Mouse (Mus musculus) limb, embryonic 14.5 days (tissue): ENCODE data around the gene Fgf22. TPM values are rescaled to one million over a fixed set of nuclear protein-coding genes. Genes with fewer than 3 reads are reported as not detected.

Experiments
- ATAC-seq: fragments of 200-750 bp; cut with Nextera tagmentation; 2 replicates; pipeline ENCODE4 v1.8.0; 2017; ENCODE audit warnings: low read depth, moderate number of reproducible peaks, moderate TSS enrichment; ENCODE audit not compliant: low FRiP score
- DNase-seq: peaks from one replicate; pipeline ENCODE4 v3.0.0-alpha.2; 2015; ENCODE audit warnings: low spot score
- H3K27ac ChIP-seq: fragments of 300-500 bp; sonication (generic); replicated peaks from 2 replicates; pipeline ENCODE4 v1.5.1; 2014; ENCODE audit warnings: low read depth, mild to moderate bottlenecking, low read length, moderate library complexity, mixed read lengths
- H3K27me3 ChIP-seq: fragments of 300-500 bp; sonication (generic); 2 replicates; pipeline ENCODE4 v1.6.1; 2014; ENCODE audit warnings: low read length, mixed read lengths; ENCODE audit not compliant: control insufficient read depth, insufficient read depth
- H3K36me3 ChIP-seq: fragments of 300-500 bp; sonication (generic); 2 replicates; pipeline ENCODE4 v1.6.1; 2014; ENCODE audit warnings: mild to moderate bottlenecking, low read length, moderate library complexity, mixed read lengths; ENCODE audit not compliant: control insufficient read depth, insufficient read depth
- H3K4me1 ChIP-seq: fragments of 300-500 bp; sonication (generic); 2 replicates; pipeline ENCODE4 v1.6.1; 2014; ENCODE audit warnings: antibody characterized with exemption, low read length, mixed read lengths; ENCODE audit not compliant: control insufficient read depth, insufficient read depth
- H3K4me2 ChIP-seq: fragments of 300-500 bp; sonication (generic); replicated peaks from 2 replicates; pipeline ENCODE4 v1.6.1; 2014; ENCODE audit warnings: low read depth, mild to moderate bottlenecking, low read length, moderate library complexity; ENCODE audit not compliant: severe bottlenecking
- H3K4me3 ChIP-seq: fragments of 300-500 bp; sonication (generic); replicated peaks from 2 replicates; pipeline ENCODE4 v1.5.1; 2014; ENCODE audit warnings: low read length
- H3K9ac ChIP-seq: fragments of 300-500 bp; sonication (generic); 2 replicates; pipeline ENCODE4 v1.6.1; 2014; ENCODE audit warnings: mild to moderate bottlenecking, low read depth, low read length, moderate library complexity; ENCODE audit not compliant: severe bottlenecking
- H3K9me3 ChIP-seq: fragments of 300-500 bp; sonication (generic); 2 replicates; pipeline ENCODE4 v1.6.1; 2016; ENCODE audit warnings: low read length; ENCODE audit not compliant: control insufficient read depth
- POLR2A ChIP-seq: fragments of 200-500 bp; IDR thresholded peaks from 2 replicates; pipeline ENCODE4 v1.8.0; 2012; ENCODE audit warnings: inconsistent platforms, mild to moderate bottlenecking, moderate library complexity, borderline replicate concordance; ENCODE audit not compliant: insufficient read depth, insufficient read length; ENCODE audit errors: extremely low read depth
- WGBS: fragments of 180-500 bp; shearing (Covaris S2); extraction: QIAGEN DNeasy Blood & Tissue Kit; methylation state at CpG from one replicate; pipeline ENCODE4 v1.1.7; 2014; 5-methylcytosine and 5-hydroxymethylcytosine counted together
- polyA plus RNA-seq, 2 experiments: library from polyadenylated mRNA; depleted of rRNA in 1 of 2; stranded (reverse) in 1 of 2; unstranded in 1 of 2; fragments of >200 nt; fragmentation: Nextera tagmentation in 1 of 2; extraction: Ambion mirVana in 1 of 2; gene quantifications; 2 replicates each; pipeline versions ENCODE4 v1.2.1 to v1.2.3; 2012 to 2014

Fgf22 gene
- polyA plus RNA-seq, 2 experiments = 0.13 to 0.21 TPM

DNA sequence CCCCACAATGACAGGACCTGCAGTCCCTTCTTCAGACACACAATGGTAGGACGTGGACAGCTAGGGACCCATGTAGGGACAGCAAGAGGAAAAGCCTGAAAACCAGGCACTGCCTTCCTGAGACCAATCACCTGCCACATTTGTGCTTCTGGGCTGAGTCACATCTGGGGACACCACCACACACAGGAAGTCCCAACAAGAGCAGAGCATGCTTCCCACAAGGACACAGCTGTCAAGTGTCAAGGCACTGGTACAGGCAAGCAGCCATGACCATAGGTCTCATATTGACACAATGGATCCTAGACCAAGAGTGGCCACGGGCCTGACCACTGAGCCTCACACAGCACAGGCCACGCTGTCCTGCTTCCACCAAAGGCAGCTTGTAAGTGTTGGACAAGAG is 8.0 kb downstream of the Fgf22 start:
- H3K9ac ChIP-seq = no peak overlapping the region

DNA sequence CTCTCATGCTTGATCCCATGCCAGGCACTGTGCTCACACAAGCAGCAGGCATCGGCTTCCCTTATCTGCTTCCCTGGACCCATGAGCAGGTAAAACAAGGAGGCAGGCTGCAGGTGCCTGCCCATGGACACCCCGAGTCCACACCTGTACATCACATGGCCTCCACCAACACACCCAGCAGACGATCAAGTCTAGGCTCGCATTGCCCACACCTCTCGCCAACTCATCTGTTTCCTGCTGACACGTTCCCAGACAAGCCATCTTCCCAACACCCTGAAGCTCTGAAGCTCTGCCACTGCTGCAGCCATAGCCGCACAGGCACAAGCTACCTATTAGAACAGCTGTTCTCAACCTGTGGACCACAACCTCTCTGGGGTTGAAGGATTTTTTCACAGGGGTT is 9.4 kb downstream of the Fgf22 start:
- no peaks in the 10 kb centered on the region for H3K27me3 ChIP-seq
- no peak overlapping the region for H3K4me2 ChIP-seq
- no peak for TF ChIP-seq POLR2A
- no peak for ATAC-seq
- peaks cover 34% of the 10 kb centered on the region for H3K36me3 ChIP-seq
- H3K9me3 ChIP-seq = no peaks in the 10 kb centered on the region
- no peak overlapping the region for H3K27ac ChIP-seq
- no peak overlapping the region for H3K4me3 ChIP-seq
- no peak overlapping the region for H3K9ac ChIP-seq
- peaks cover 15% of the 10 kb centered on the region for H3K4me1 ChIP-seq
- no peak for DNase-seq
- WGBS = 77% methylated on average over 7 of the region's 7 CpGs

More for the DNA sequence above, 8.0 kb downstream of the Fgf22 start:
- TF ChIP-seq POLR2A = no peak
- Histone ChIP-seq H3K4me3 (no peak overlapping the region), H3K27ac (no peak overlapping the region), H3K36me3 (peaks cover 48% of the 10 kb centered on the region), H3K4me1 (peaks cover 12% of the 10 kb centered on the region), H3K9me3 (no peaks in the 10 kb centered on the region), H3K27me3 (no peaks in the 10 kb centered on the region), H3K4me2 (no peak overlapping the region)
- DNase-seq (no peak), ATAC-seq (no peak)
- WGBS = 76% methylated on average over 3 of the region's 3 CpGs

DNA sequence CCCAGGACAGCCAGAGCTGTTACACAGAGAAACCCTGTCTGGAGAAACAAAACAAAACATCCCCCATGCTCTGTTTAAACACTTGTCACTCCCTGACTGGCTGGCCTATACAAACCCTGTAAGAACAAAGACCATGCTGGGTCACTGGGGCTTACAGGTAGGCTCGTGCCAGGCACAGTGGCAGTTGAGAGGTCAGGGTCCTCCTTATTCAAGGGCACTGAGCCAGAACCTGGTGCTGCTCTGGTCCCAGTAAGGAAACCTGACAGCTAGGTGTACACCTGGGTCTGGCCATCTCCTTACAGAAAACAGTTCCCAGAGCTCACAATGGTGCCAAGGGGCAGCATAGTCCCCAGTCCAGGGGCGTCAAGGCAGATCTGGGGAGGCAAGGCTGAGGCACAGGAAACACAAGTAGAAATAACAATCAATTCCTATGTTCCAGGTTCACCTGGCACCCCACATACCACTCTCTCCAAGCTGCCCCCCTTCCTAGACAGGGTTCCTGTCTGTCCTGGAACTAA is 10.4 kb downstream of the Fgf22 start:
- WGBS = 72% methylated on average over 2 of the region's 2 CpGs
- TF ChIP-seq POLR2A = no peak
- H3K9ac ChIP-seq = peak overlapping the region; percentile 95

DNA sequence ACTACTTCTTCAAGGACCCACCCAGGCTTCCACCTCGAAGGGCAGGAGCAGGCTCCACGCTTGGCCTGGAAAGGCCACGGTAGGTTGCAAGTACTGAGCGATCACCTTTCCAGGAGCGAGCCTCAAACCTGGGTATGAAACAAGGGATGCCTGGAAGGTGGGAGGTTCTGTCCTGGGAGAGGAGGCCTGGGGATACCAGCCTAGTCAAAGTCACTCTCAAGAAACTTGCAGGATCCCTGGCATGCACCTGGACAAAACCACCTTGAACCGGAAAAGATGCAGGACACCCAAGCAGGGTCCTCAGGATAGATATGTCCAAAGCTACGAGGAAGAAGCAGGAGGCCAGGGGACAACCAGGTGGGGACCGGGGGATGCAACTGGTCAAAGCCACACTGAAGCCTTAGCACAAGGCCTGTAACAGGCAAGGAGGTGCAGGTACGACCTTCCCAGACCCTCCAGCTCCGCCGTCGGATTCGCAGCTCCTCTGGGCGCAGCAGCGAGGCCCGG is 11.2 kb downstream of the Fgf22 start:
- Histone ChIP-seq H3K27me3 (no peaks in the 10 kb centered on the region), H3K4me2 (peak overlapping the region; percentile 67), H3K9ac (peak overlapping the region; percentile 95), H3K36me3 (peaks cover 19% of the 10 kb centered on the region), H3K9me3 (no peaks in the 10 kb centered on the region), H3K27ac (peak overlapping the region; percentile 90), H3K4me3 (peak overlapping the region; percentile 97), H3K4me1 (peaks cover 15% of the 10 kb centered on the region)
- no peak for ATAC-seq
- TF ChIP-seq POLR2A = no peak
- WGBS = 15% methylated on average over 11 of the region's 16 CpGs
- DNase-seq = no peak

More for the DNA sequence above, 10.4 kb downstream of the Fgf22 start:
- ATAC-seq (no peak), DNase-seq (no peak)
- H3K4me3 ChIP-seq = peak overlapping the region; percentile 97
- H3K27ac ChIP-seq = no peak overlapping the region
- no peaks in the 10 kb centered on the region for H3K9me3 ChIP-seq
- H3K4me1 ChIP-seq = peaks cover 15% of the 10 kb centered on the region
- peak overlapping the region; percentile 67 for H3K4me2 ChIP-seq
- peaks cover 26% of the 10 kb centered on the region for H3K36me3 ChIP-seq
- no peaks in the 10 kb centered on the region for H3K27me3 ChIP-seq

DNA sequence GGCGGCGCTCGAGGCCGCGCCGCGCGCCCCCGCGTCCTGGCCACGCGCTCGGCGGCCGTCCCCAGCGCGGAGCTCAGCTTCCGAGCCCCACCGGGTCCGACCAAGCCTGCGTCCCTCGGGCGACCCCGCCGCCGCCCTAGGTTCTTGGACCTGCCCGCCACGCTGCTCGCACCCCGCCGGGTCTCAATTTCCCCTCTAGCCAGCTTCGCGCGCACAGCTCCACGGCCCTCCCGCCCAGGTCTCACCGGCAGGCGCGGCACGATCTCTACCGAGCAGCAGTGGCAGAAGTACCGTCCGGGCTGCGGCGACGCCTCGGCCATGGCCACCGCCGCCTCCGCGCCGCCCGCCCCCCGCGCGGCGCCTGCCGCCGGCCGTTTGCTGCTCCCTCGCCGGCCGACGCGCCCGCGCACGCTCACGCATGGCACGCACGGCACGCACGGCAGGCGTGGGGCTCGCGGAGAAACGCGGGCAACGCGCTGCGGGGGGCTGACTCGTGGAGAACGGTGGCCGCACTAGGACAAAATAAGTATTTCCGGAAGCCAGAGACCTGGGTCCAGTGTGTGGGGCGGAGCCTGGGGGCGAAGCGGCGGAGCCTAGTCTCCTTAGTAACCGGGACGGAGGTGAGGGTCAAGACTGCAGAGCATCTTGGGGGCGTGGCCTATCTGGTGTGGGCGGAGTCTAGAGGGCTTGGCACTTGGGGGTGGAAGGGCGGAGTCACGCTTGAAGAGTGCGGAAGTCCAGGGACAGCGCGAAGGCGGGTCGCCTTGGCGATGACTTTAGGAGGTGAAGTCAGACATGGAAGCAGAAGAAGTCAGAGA is 11.8 kb downstream of the Fgf22 start, which contains the start of gene Rnf126:
Gene Rnf126 (minus strand): TSS at position 445 of the 818 bp plus-strand sequence.
- peak within 1 kb of the TSS; percentile 67 for H3K4me2 ChIP-seq
- peaks cover 12% of the 10 kb centered on the region for H3K36me3 ChIP-seq
- peak; percentile 91 for ATAC-seq
- peak within 1 kb of the TSS; percentile 97 for H3K4me3 ChIP-seq
- H3K4me1 ChIP-seq = peaks cover 15% of the 10 kb centered on the region
- under 1% methylated on average over 59 of the region's 101 CpGs for WGBS
- peak within 1 kb of the TSS; percentile 95 for H3K9ac ChIP-seq
- H3K27me3 ChIP-seq = no peaks in the 10 kb centered on the region
- H3K9me3 ChIP-seq = no peaks in the 10 kb centered on the region
- 0 out of 2 replicates have a peak, but pooled peaks have one; percentile 39 for TF ChIP-seq POLR2A
- DNase-seq = peak; percentile 98
- peak within 1 kb of the TSS; percentile 90 for H3K27ac ChIP-seq
